ENCODE assay signal across 24 mouse cellular contexts in genomic region chr14:11159641-11160040, GRCm38 (mm10). TPM values are rescaled to one million over a fixed set of nuclear protein-coding genes. Genes with fewer than 3 reads are reported as not detected.
DNase-seq lines count a peak whose midpoint lies in the region; ATAC-seq and TF ChIP-seq lines count a peak whose summit lies in the region.
"Had no signal": no experiment of that assay in that cellular context is flagged by ENCODE, and none has a peak within 500 bp of the region (broad histone marks: within the 10 kb centered on the region; RNA-seq: fewer than 3 reads in every experiment).

No protein-coding gene starts in this region.

- no peak for TF ChIP-seq CTCF in liver, postnatal 0 days (IDR thresholded peaks at IDR 0.05; ENCODE audit: low read depth)
- no peak for TF ChIP-seq CTCF in kidney, postnatal 0 days (IDR thresholded peaks at IDR 0.05; ENCODE audit: low read depth)

- no peaks in the 10 kb centered on the region for H3K27me3 ChIP-seq in liver, postnatal 0 days (ENCODE audit: insufficient read depth, low read length)
- no peaks in the 10 kb centered on the region for H3K27me3 ChIP-seq in liver, embryonic 11.5 days (replicated peaks; ENCODE audit: control insufficient read depth, insufficient read depth, low read length)
- no peaks in the 10 kb centered on the region for H3K27me3 ChIP-seq in kidney, postnatal 0 days (ENCODE audit: insufficient read depth, low read length)
- H3K27me3 ChIP-seq: heart, embryonic 13.5 days; hindbrain, embryonic 12.5 days; midbrain, embryonic 15.5 days; neural tube, embryonic 12.5 days; stomach, embryonic 15.5 days had no signal

- no peak overlapping the region for H3K9ac ChIP-seq in liver, postnatal 0 days (replicated peaks)
- no peak overlapping the region for H3K9ac ChIP-seq in liver, embryonic 11.5 days (ENCODE audit: low read depth, low read length)
- no peak overlapping the region for H3K9ac ChIP-seq in kidney, postnatal 0 days (ENCODE audit: low read depth, low read length)
- H3K9ac ChIP-seq: forebrain, postnatal 0 days; heart, embryonic 13.5 days; hindbrain, embryonic 12.5 days; midbrain, embryonic 15.5 days; neural tube, embryonic 12.5 days; stomach, embryonic 15.5 days had no signal

- no peak for ATAC-seq in liver, postnatal 0 days
- no peak for ATAC-seq in liver, embryonic 11.5 days (replicated peaks; ENCODE audit: low FRiP score)
- ATAC-seq in kidney, postnatal 0 days (replicated peaks; ENCODE audit: low FRiP score, low read depth) = no peak
- ATAC-seq: forebrain, postnatal 0 days; intestine, postnatal 0 days; lung, postnatal 0 days; midbrain, embryonic 15.5 days had no signal

- peak; percentile 18 for DNase-seq in layer of hippocampus, adult 11-12 months (ENCODE audit: low spot score)
- no peak for DNase-seq in layer of hippocampus, postnatal 36 days
- no peak for DNase-seq in liver, postnatal 0 days
- no peak for DNase-seq in liver, embryonic 11.5 days (ENCODE audit: low spot score)
- DNase-seq in kidney, postnatal 0 days (ENCODE audit: low spot score) = no peak
- peak; percentile 28 for DNase-seq in telencephalon, adult 2 months (ENCODE audit: low read depth, low spot score)
- no peak for DNase-seq in urinary bladder, postnatal 4 days (ENCODE audit: low spot score in 2 of 2)
- DNase-seq: adrenal gland, postnatal 10 days; cerebellum, postnatal 14 days; forebrain, postnatal 0 days; gastrocnemius, postnatal 14 days; heart, adult 2 months; heart, postnatal 14 days; thymus, adult 18-20 months; thymus, postnatal 36 days had no signal

- TF ChIP-seq EP300 in liver, postnatal 0 days (IDR thresholded peaks at IDR 0.05; ENCODE audit: low read depth) = no peak

- no peaks in the 10 kb centered on the region for H3K9me3 ChIP-seq in liver, postnatal 0 days (ENCODE audit: low read length)
- H3K9me3 ChIP-seq in liver, embryonic 11.5 days (ENCODE audit: control insufficient read depth, low read length) = no peaks in the 10 kb centered on the region
- H3K9me3 ChIP-seq in kidney, postnatal 0 days (replicated peaks; ENCODE audit: low read length) = no peaks in the 10 kb centered on the region
- H3K9me3 ChIP-seq: heart, embryonic 13.5 days; hindbrain, embryonic 12.5 days; midbrain, embryonic 15.5 days; neural tube, embryonic 12.5 days; stomach, embryonic 15.5 days had no signal

- 0 out of 2 replicates have a peak, but pooled peaks cover 2% of the 10 kb centered on the region for H3K4me1 ChIP-seq in liver, postnatal 0 days (ENCODE audit: insufficient read depth)
- no peaks in the 10 kb centered on the region for H3K4me1 ChIP-seq in liver, embryonic 11.5 days (replicated peaks; ENCODE audit: control insufficient read depth, insufficient read depth, low read length)
- no peaks in the 10 kb centered on the region for H3K4me1 ChIP-seq in kidney, postnatal 0 days (replicated peaks; ENCODE audit: insufficient read depth, low read length)
- H3K4me1 ChIP-seq: hindbrain, embryonic 12.5 days; neural tube, embryonic 12.5 days; stomach, embryonic 15.5 days had no signal

- 0 out of 2 replicates have a peak overlapping the region, but pooled peaks have one; percentile 1 for H3K27ac ChIP-seq in liver, postnatal 0 days (ENCODE audit: low read depth)
- no peak overlapping the region for H3K27ac ChIP-seq in liver, embryonic 11.5 days (ENCODE audit: low read depth, low read length)
- H3K27ac ChIP-seq in kidney, postnatal 0 days = peak overlapping the region; percentile 66
- H3K27ac ChIP-seq: heart, adult 2 months; heart, embryonic 13.5 days; hindbrain, embryonic 12.5 days; macrophage; midbrain, embryonic 15.5 days; neural tube, embryonic 12.5 days; stomach, embryonic 15.5 days had no signal

- H3K4me2 ChIP-seq in liver, postnatal 0 days (ENCODE audit: low read depth, low read length) = no peak overlapping the region
- no peak overlapping the region for H3K4me2 ChIP-seq in liver, embryonic 11.5 days
- H3K4me2 ChIP-seq in kidney, postnatal 0 days (ENCODE audit: low read length) = no peak overlapping the region
- H3K4me2 ChIP-seq: heart, embryonic 13.5 days; hindbrain, embryonic 12.5 days; midbrain, embryonic 15.5 days; neural tube, embryonic 12.5 days; stomach, embryonic 15.5 days had no signal

- H3K36me3 ChIP-seq in liver, postnatal 0 days (replicated peaks; ENCODE audit: insufficient read depth, low read length) = no peaks in the 10 kb centered on the region
- H3K36me3 ChIP-seq in liver, embryonic 11.5 days (ENCODE audit: control insufficient read depth, insufficient read depth, low read length) = no peaks in the 10 kb centered on the region
- no peaks in the 10 kb centered on the region for H3K36me3 ChIP-seq in kidney, postnatal 0 days (ENCODE audit: insufficient read depth, low read length)
- H3K36me3 ChIP-seq: heart, embryonic 13.5 days; hindbrain, embryonic 12.5 days; midbrain, embryonic 15.5 days; neural tube, embryonic 12.5 days; stomach, embryonic 15.5 days had no signal

- WGBS in liver, postnatal 0 days (ENCODE audit: insufficient replicate concordance) = 76% methylated on average over 11 of the region's 11 CpGs
- WGBS in liver, embryonic 11.5 days = 86% methylated on average over 11 of the region's 11 CpGs
- WGBS in kidney, postnatal 0 days = 79% methylated on average over 11 of the region's 11 CpGs

- H3K4me3 ChIP-seq in liver, postnatal 0 days (ENCODE audit: low read depth, low read length) = no peak overlapping the region
- H3K4me3 ChIP-seq in liver, embryonic 11.5 days (ENCODE audit: low read depth, low read length) = no peak overlapping the region
- no peak overlapping the region for H3K4me3 ChIP-seq in kidney, postnatal 0 days (replicated peaks; ENCODE audit: low read depth, low read length)
- H3K4me3 ChIP-seq: heart, adult 2 months; heart, embryonic 13.5 days; hindbrain, embryonic 12.5 days; midbrain, embryonic 15.5 days; neural tube, embryonic 12.5 days; stomach, embryonic 15.5 days had no signal

RNA-seq across cellular contexts. Expression of gene Fhit, which starts 2.2 kb away (rescaled TPM):
- 1 to 10 TPM; 4.8 to 6.8 TPM for total RNA-seq in layer of hippocampus, postnatal 36 days (2021)
- 7.9 and 8.1 TPM in 2 replicates for polyA plus RNA-seq in liver, postnatal 0 days (2015; fragmentation: Nextera tagmentation; extraction: Ambion mirVana)
- polyA plus RNA-seq in liver, embryonic 11.5 days (2014; fragmentation: Nextera tagmentation; extraction: Ambion mirVana) = 3.1 and 3.5 TPM in 2 replicates
- 13.3 and 13.9 TPM in 2 replicates for polyA plus RNA-seq in kidney, postnatal 0 days (2015; fragmentation: Nextera tagmentation; extraction: Ambion mirVana)
- polyA plus RNA-seq: C2C12 had no signal

Comparison
In these comparisons a context has a peak if more than half of its experiments do, and no peak if none do; other contexts are left out.
1. DNase-seq: peak in layer of hippocampus, adult 11-12 months (single experiment) and telencephalon, adult 2 months (single experiment); none in layer of hippocampus, postnatal 36 days (0 of 2), liver, postnatal 0 days (single experiment), liver, embryonic 11.5 days (single experiment), kidney, postnatal 0 days (single experiment) and urinary bladder, postnatal 4 days (0 of 2).